Mouse (Mus musculus): ENCODE data around the gene BC051142.
"Not testable (repeated sequence)": the region's sequence is repeated elsewhere in the genome, so short reads cannot be mapped to it uniquely, and the experiment has no call there.

The BC051142 gene

GRCm38 (mm10) chr17:34398058-34398710, 436 bp upstream of the BC051142 start:
- in situ Hi-C loops (cut with MboI; ENCODE audit: low sequenced_read_pairs), result no loop called here

- in situ Hi-C loops (cut with MboI; ENCODE audit: low sequenced_read_pairs), result no loop called here
Observed at GRCm38 (mm10) chr17:34399394-34399715, 735 bp downstream of the BC051142 start.

GRCm38 (mm10) chr17:34411117-34411516, 12.5 kb downstream of the BC051142 start:
- in situ Hi-C loops (cut with MboI; ENCODE audit: low sequenced_read_pairs), result no loop called here

GRCm38 (mm10) chr17:34420014-34420413, 21.4 kb downstream of the BC051142 start:
- in situ Hi-C loops (cut with MboI; ENCODE audit: low sequenced_read_pairs), result no loop called here

- in situ Hi-C loops (cut with MboI; ENCODE audit: low sequenced_read_pairs), result no loop called here
Observed at GRCm38 (mm10) chr17:34427597-34427996, 29.0 kb downstream of the BC051142 start.

GRCm38 (mm10) chr17:34437120-34437519, 38.5 kb downstream of the BC051142 start:
- in situ Hi-C loops (cut with MboI; ENCODE audit: low sequenced_read_pairs), result loop anchor here (10.0 kb wide), 1 partner anchor 188 kb away; the partner anchor contains the start of genes Ppt2 and Prrt1

- in situ Hi-C loops (cut with MboI; ENCODE audit: low sequenced_read_pairs), result loop anchor here (10.0 kb wide), 1 partner anchor 187 kb away; the partner anchor contains the start of genes Ppt2 and Prrt1
Observed at GRCm38 (mm10) chr17:34437606-34438005, 39.0 kb downstream of the BC051142 start.

GRCm38 (mm10) chr17:34438588-34438987, 40.0 kb downstream of the BC051142 start:
- in situ Hi-C loops (cut with MboI; ENCODE audit: low sequenced_read_pairs), result loop anchor here (10.0 kb wide), 1 partner anchor 186 kb away; the partner anchor contains the start of genes Ppt2 and Prrt1

GRCm38 (mm10) chr17:34439795-34440194, 41.2 kb downstream of the BC051142 start:
- in situ Hi-C loops (cut with MboI; ENCODE audit: low sequenced_read_pairs), result loop anchor here (10.0 kb wide), 1 partner anchor 185 kb away; the partner anchor contains the start of genes Ppt2 and Prrt1

GRCm38 (mm10) chr17:34441990-34442389, 43.4 kb downstream of the BC051142 start:
- in situ Hi-C loops (cut with MboI; ENCODE audit: low sequenced_read_pairs), result no loop called here

- in situ Hi-C loops (cut with MboI; ENCODE audit: low sequenced_read_pairs), result no loop called here
Observed at GRCm38 (mm10) chr17:34448473-34449041, 49.9 kb downstream of the BC051142 start.

GRCm38 (mm10) chr17:34457668-34458067, 59.0 kb downstream of the BC051142 start:
- in situ Hi-C loops (cut with MboI; ENCODE audit: low sequenced_read_pairs), result no loop called here

GRCm38 (mm10) chr17:34459255-34459654, 60.6 kb downstream of the BC051142 start:
- in situ Hi-C loops (cut with MboI; ENCODE audit: low sequenced_read_pairs), result no loop called here

GRCm38 (mm10) chr17:34465906-34466305, 67.3 kb downstream of the BC051142 start:
- in situ Hi-C loops (cut with MboI; ENCODE audit: low sequenced_read_pairs), result not testable (repeated sequence)

GRCm38 (mm10) chr17:34470491-34470890, 71.9 kb downstream of the BC051142 start:
- in situ Hi-C loops (cut with MboI; ENCODE audit: low sequenced_read_pairs), result loop anchor here (5.0 kb wide), 1 partner anchor 42 kb away; no protein-coding TSS in a partner anchor

GRCm38 (mm10) chr17:34475060-34475459, 76.4 kb downstream of the BC051142 start:
- in situ Hi-C loops (cut with MboI; ENCODE audit: low sequenced_read_pairs), result no loop called here

- in situ Hi-C loops (cut with MboI; ENCODE audit: low sequenced_read_pairs), result no loop called here
Observed at GRCm38 (mm10) chr17:34476427-34476826, 77.8 kb downstream of the BC051142 start.

- in situ Hi-C loops (cut with MboI; ENCODE audit: low sequenced_read_pairs), result not testable (repeated sequence)
Observed at GRCm38 (mm10) chr17:34477238-34478013, 78.8 kb downstream of the BC051142 start, which contains the start of gene Btnl4. Gene Btnl4 (minus strand): TSS chr17:34477318.

GRCm38 (mm10) chr17:34492796-34493195, 94.2 kb downstream of the BC051142 start:
- in situ Hi-C loops (cut with MboI; ENCODE audit: low sequenced_read_pairs), result loop anchor here (5.0 kb wide), 1 partner anchor 45 kb away; no protein-coding TSS in a partner anchor

- in situ Hi-C loops (cut with MboI; ENCODE audit: low sequenced_read_pairs), result not testable (repeated sequence)
Observed at GRCm38 (mm10) chr17:34495156-34495555, 96.5 kb downstream of the BC051142 start.

GRCm38 (mm10) chr17:34496539-34496938, 97.9 kb downstream of the BC051142 start:
- in situ Hi-C loops (cut with MboI; ENCODE audit: low sequenced_read_pairs), result no loop called here

Measured in CH12F3 (cell line).